Mouse (Mus musculus) hindbrain, embryonic 15.5 days (tissue): ENCODE measurements around the gene Slc17a9. TPM values are rescaled to one million over a fixed set of nuclear protein-coding genes. Genes with fewer than 3 reads are reported as not detected.
A peak's percentile ranks its signal among the peaks of the same experiment; 100 is the strongest.

Experiments
- ATAC-seq: fragments of 200-750 bp; cut with Nextera tagmentation; 2 replicates; pipeline ENCODE4 v1.8.0; 2017; ENCODE audit warnings: low read depth, moderate number of reproducible peaks, moderate TSS enrichment; ENCODE audit not compliant: low FRiP score
- H3K27ac ChIP-seq: fragments of 300-500 bp; sonication (generic); replicated peaks from 2 replicates; pipeline ENCODE4 v1.5.1; 2015; ENCODE audit warnings: mild to moderate bottlenecking, inconsistent platforms
- H3K27me3 ChIP-seq: fragments of 300-500 bp; sonication (generic); 2 replicates; pipeline ENCODE4 v1.6.1; 2015; ENCODE audit warnings: control low read depth, inconsistent platforms
- H3K36me3 ChIP-seq: fragments of 300-500 bp; sonication (generic); 2 replicates; pipeline ENCODE4 v1.6.1; 2015; ENCODE audit warnings: control low read depth, inconsistent platforms
- H3K4me1 ChIP-seq: fragments of 300-500 bp; sonication (generic); replicated peaks from 2 replicates; pipeline ENCODE4 v1.6.1; 2015; ENCODE audit warnings: control low read depth, inconsistent platforms
- H3K4me2 ChIP-seq: fragments of 300-500 bp; sonication (generic); 2 replicates; pipeline ENCODE4 v1.6.1; 2015; ENCODE audit warnings: moderate library complexity, mild to moderate bottlenecking, inconsistent platforms
- H3K4me3 ChIP-seq: fragments of 300-500 bp; sonication (generic); 2 replicates; pipeline ENCODE4 v1.5.1; 2015; ENCODE audit warnings: mild to moderate bottlenecking, inconsistent platforms
- H3K9ac ChIP-seq: fragments of 300-500 bp; sonication (generic); 2 replicates; pipeline ENCODE4 v1.6.1; 2015; ENCODE audit warnings: inconsistent platforms
- H3K9me3 ChIP-seq: fragments of 300-500 bp; sonication (generic); 2 replicates; pipeline ENCODE4 v1.6.1; 2016; ENCODE audit warnings: control low read depth, inconsistent platforms
- WGBS: fragments of 180-500 bp; shearing (Covaris S2); methylation state at CpG from one replicate; pipeline ENCODE4 v1.1.7; 2015; 5-methylcytosine and 5-hydroxymethylcytosine counted together
- polyA plus RNA-seq: library from polyadenylated mRNA; unstranded; fragments of >200 nt; fragmentation: Nextera tagmentation; extraction: Ambion mirVana; gene quantifications from 2 replicates; pipeline ENCODE4 v1.2.1, GENCODE M21; 2015

Slc17a9 gene
- polyA plus RNA-seq, 1 experiment from 2014 or later = 0.29 TPM

- no peak overlapping the region for H3K4me3 ChIP-seq
- no peak for ATAC-seq
- no peak overlapping the region for H3K4me2 ChIP-seq
- H3K36me3 ChIP-seq = no peaks in the 10 kb centered on the region
- no peaks in the 10 kb centered on the region for H3K9me3 ChIP-seq
- WGBS = 81% methylated on average over 7 of the region's 7 CpGs
- no peaks in the 10 kb centered on the region for H3K4me1 ChIP-seq
- H3K27me3 ChIP-seq = no peaks in the 10 kb centered on the region
- no peak overlapping the region for H3K9ac ChIP-seq
- H3K27ac ChIP-seq = no peak overlapping the region
Measured at GRCm38 (mm10) chr2:180741421-180741820, 16.4 kb downstream of the Slc17a9 start.

GRCm38 (mm10) chr2:180742820-180743219 lies 17.8 kb downstream of the Slc17a9 start:
- WGBS = 84% methylated on average over 6 of the region's 6 CpGs
- H3K27ac ChIP-seq = no peak overlapping the region
- H3K27me3 ChIP-seq = no peaks in the 10 kb centered on the region
- 0 out of 2 replicates have a peak, but pooled peaks cover 4% of the 10 kb centered on the region for H3K4me1 ChIP-seq
- no peak overlapping the region for H3K9ac ChIP-seq
- no peak overlapping the region for H3K4me3 ChIP-seq
- no peak overlapping the region for H3K4me2 ChIP-seq
- no peaks in the 10 kb centered on the region for H3K36me3 ChIP-seq
- ATAC-seq = no peak
- H3K9me3 ChIP-seq = no peaks in the 10 kb centered on the region

DNA sequence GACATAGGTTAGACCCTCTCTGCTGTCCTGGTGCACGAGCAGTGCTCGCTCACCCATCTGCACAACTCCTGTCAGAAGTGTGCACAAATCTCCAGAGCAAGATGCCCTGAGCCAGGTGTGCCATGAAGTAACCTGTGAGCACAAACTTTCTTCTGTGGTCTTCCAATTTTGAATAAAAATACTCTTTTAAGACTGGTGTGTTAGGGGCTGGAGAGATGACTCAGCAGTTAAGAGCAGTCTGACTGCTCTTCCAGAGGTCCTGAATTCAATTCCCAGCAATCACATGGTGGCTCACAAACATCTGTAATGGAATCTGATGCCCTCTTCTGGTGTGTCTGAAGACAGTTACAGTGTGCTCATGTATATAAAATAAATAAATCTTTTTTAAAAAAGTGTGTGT lies 18.3 kb downstream of the Slc17a9 start:
- no peak for ATAC-seq
- Histone ChIP-seq H3K27ac (no peak overlapping the region), H3K9me3 (no peaks in the 10 kb centered on the region), H3K27me3 (no peaks in the 10 kb centered on the region), H3K4me2 (no peak overlapping the region), H3K9ac (no peak overlapping the region), H3K4me1 (0 out of 2 replicates have a peak, but pooled peaks cover 4% of the 10 kb centered on the region), H3K36me3 (no peaks in the 10 kb centered on the region), H3K4me3 (no peak overlapping the region)
- WGBS = 87% methylated on average over 2 of the region's 2 CpGs

GRCm38 (mm10) chr2:180745248-180745927 lies 20.3 kb downstream of the Slc17a9 start:
- Histone ChIP-seq H3K4me2 (no peak overlapping the region), H3K9me3 (no peaks in the 10 kb centered on the region), H3K27ac (no peak overlapping the region), H3K36me3 (no peaks in the 10 kb centered on the region), H3K9ac (no peak overlapping the region), H3K4me3 (no peak overlapping the region), H3K27me3 (no peaks in the 10 kb centered on the region; the same call in 1 of the 2 replicates), H3K4me1 (peaks cover 4% of the 10 kb centered on the region; the same call in 1 of the 2 replicates)
- ATAC-seq = peak; percentile 77
- WGBS = 35% methylated on average over 17 of the region's 17 CpGs

DNA sequence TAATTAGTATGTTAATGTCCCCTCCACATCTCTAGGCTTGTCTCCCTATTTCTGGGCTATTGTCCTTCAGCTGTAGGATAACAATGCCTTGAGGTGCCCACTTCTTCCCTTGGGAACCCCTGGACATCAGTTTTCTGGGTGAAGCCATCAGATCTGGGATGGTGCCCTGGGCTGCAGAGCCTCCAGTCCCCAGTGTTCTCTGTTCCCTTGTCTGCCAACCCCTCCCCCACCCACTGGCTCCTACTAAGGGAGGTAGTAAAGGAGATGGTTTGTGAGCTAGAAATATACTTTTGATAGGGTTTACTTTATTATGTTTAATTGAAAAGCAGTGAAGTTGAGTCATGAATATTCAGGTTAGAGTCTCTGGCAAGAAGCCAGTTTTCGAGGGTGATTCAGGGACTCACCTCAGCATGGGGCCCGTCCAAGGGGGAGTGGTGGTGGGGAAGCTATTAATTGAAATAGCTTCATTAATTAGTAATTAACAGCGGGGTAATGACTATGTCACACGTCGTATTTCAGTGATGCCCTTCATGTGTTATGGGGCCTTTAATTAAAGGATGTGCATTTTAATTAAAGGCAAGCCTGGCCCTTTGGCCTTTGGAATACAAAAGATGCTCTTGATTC lies 21.6 kb downstream of the Slc17a9 start:
- WGBS = 18% methylated on average over 5 of the region's 5 CpGs
- no peaks in the 10 kb centered on the region for H3K36me3 ChIP-seq
- ATAC-seq = no peak

DNA sequence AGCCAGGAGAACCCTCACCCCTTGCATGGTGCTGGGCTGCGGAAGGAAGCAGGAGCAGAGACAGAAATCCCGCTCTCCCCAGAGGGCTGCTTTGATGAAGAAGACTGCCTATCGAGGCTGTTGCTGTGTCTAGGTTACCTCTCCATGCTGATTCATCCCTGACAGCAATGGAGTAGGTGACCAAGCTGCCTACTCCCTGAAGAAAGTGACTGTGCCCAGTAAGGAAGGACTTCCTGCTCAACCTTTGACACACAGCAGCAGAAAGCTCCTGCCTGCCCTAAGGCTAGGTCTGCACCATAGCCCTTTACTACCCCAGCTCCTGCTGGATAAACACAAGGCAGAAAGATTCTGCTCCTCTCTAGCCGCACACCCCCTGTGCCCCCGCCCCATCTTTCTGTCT lies 23.8 kb downstream of the Slc17a9 start:
- Histone ChIP-seq H3K36me3 (no peaks in the 10 kb centered on the region), H3K27ac (no peak overlapping the region), H3K9me3 (no peaks in the 10 kb centered on the region), H3K4me3 (no peak overlapping the region), H3K4me2 (no peak overlapping the region), H3K27me3 (no peaks in the 10 kb centered on the region; the same call in 1 of the 2 replicates), H3K4me1 (peaks cover 4% of the 10 kb centered on the region; the same call in 1 of the 2 replicates), H3K9ac (no peak overlapping the region)
- no peak for ATAC-seq
- WGBS = 61% methylated on average over 5 of the region's 5 CpGs

More for the DNA sequence above, 21.6 kb downstream of the Slc17a9 start:
- no peaks in the 10 kb centered on the region; the same call in 1 of the 2 replicates for H3K27me3 ChIP-seq
- no peak overlapping the region for H3K9ac ChIP-seq
- peaks cover 4% of the 10 kb centered on the region; the same call in 1 of the 2 replicates for H3K4me1 ChIP-seq
- no peak overlapping the region for H3K4me3 ChIP-seq
- H3K9me3 ChIP-seq = no peaks in the 10 kb centered on the region
- no peak overlapping the region for H3K27ac ChIP-seq
- H3K4me2 ChIP-seq = no peak overlapping the region

- Histone ChIP-seq H3K27ac (no peak overlapping the region), H3K36me3 (no peaks in the 10 kb centered on the region), H3K9ac (no peak overlapping the region), H3K4me2 (no peak overlapping the region), H3K9me3 (no peaks in the 10 kb centered on the region), H3K27me3 (no peaks in the 10 kb centered on the region), H3K4me3 (no peak overlapping the region), H3K4me1 (peaks cover 26% of the 10 kb centered on the region)
- WGBS = 44% methylated on average over 5 of the region's 5 CpGs
- ATAC-seq = no peak
Measured at GRCm38 (mm10) chr2:180754976-180755688, 30.1 kb downstream of the Slc17a9 start.

DNA sequence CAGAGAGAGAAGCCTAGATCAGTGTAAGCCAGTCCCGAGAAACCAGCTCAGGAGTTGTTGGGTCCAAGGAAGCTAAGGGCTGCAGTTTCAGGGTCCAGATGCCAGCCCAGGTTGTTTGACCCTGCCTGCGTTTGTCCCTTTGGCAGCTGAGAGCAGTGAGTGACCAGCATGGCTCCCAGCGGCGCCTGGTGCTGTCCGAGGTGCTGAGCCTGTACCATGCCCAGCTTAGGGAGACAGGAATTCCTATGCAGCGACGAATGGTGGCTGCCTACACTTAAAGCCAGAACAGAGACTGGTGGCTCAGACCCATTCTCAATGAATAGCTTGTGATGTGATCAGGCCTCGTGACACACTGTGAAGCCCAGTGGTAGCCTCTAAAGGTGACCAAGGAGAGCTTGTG lies 30.8 kb downstream of the Slc17a9 start:
- Histone ChIP-seq H3K9me3 (no peaks in the 10 kb centered on the region), H3K4me3 (no peak overlapping the region), H3K4me2 (no peak overlapping the region), H3K27ac (no peak overlapping the region), H3K9ac (no peak overlapping the region), H3K36me3 (no peaks in the 10 kb centered on the region), H3K27me3 (no peaks in the 10 kb centered on the region), H3K4me1 (peaks cover 26% of the 10 kb centered on the region)
- 7% methylated on average over 8 of the region's 8 CpGs for WGBS
- peak; percentile 29; the same call in 1 of the 2 replicates for ATAC-seq

GRCm38 (mm10) chr2:180756786-180757185 lies 31.7 kb downstream of the Slc17a9 start:
- no peaks in the 10 kb centered on the region for H3K36me3 ChIP-seq
- WGBS = 12% methylated on average over 2 of the region's 2 CpGs
- H3K9ac ChIP-seq = no peak overlapping the region
- peaks cover 26% of the 10 kb centered on the region for H3K4me1 ChIP-seq
- no peak overlapping the region for H3K4me3 ChIP-seq
- H3K9me3 ChIP-seq = no peaks in the 10 kb centered on the region
- H3K27me3 ChIP-seq = no peaks in the 10 kb centered on the region
- H3K27ac ChIP-seq = no peak overlapping the region
- no peak overlapping the region for H3K4me2 ChIP-seq
- ATAC-seq = no peak

GRCm38 (mm10) chr2:180758513-180759263 lies 33.6 kb downstream of the Slc17a9 start:
- Histone ChIP-seq H3K9ac (no peak overlapping the region), H3K4me1 (peaks cover 26% of the 10 kb centered on the region), H3K27ac (peak overlapping the region; percentile 39), H3K4me2 (no peak overlapping the region), H3K9me3 (no peaks in the 10 kb centered on the region), H3K27me3 (no peaks in the 10 kb centered on the region), H3K36me3 (no peaks in the 10 kb centered on the region), H3K4me3 (no peak overlapping the region)
- WGBS = 17% methylated on average over 15 of the region's 15 CpGs
- peak; percentile 49; the same call in 1 of the 2 replicates for ATAC-seq

GRCm38 (mm10) chr2:180764986-180765385 lies 39.9 kb downstream of the Slc17a9 start:
- no peaks in the 10 kb centered on the region for H3K9me3 ChIP-seq

More at GRCm38 (mm10) chr2:180764986-180765385, 39.9 kb downstream of the Slc17a9 start:
- no peaks in the 10 kb centered on the region for H3K36me3 ChIP-seq
- no peak overlapping the region for H3K4me2 ChIP-seq
- no peak overlapping the region for H3K9ac ChIP-seq
- 34% methylated on average over 11 of the region's 11 CpGs for WGBS
- ATAC-seq = no peak
- no peak overlapping the region for H3K27ac ChIP-seq
- H3K4me1 ChIP-seq = 0 out of 2 replicates have a peak, but pooled peaks cover 8% of the 10 kb centered on the region
- no peak overlapping the region for H3K4me3 ChIP-seq
- H3K27me3 ChIP-seq = no peaks in the 10 kb centered on the region
